Mouse (Mus musculus): ENCODE data around the gene Hsd11b1. TPM values are rescaled to one million over a fixed set of nuclear protein-coding genes. Genes with fewer than 3 reads are reported as not detected.

The Hsd11b1 gene
- polyA plus RNA-seq (2012), result not detected in 2 replicates

DNA sequence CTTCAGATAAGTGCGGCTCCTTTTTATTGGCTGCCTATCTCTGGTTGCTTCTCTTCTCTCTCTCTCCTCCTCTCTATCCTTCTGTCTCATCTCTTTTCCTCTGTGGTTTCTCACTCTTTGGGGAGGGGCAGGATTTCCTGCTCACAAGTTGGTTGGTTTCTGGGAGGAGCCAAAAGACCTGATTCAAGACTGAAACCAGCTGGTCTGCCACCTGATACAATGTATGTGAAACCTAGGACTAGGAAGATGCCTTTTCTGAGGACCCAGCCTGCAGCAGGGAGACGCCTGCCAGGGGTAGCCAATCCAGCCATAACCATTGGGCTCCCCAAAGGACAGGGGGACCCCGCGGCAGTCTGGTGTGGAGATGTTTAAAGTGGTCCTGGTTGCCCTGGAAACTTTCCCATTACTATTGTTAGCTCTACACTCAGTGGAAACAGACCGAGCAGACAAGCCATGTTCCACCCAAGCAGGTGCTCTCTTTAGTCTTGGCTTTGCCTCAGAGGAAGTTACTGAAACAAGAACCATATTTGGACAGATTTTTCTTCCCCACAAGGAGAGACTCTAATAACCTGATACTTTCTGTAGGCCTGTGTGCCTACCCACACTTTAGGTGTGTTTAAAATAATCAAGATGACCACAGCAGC is at the start of gene Hsd11b1:
TSS of gene Hsd11b1 (minus strand) at position 121 of the 644 bp plus-strand sequence.
- Histone ChIP-seq H3K36me3 (ENCODE audit: control insufficient read depth) (no peaks in the 10 kb centered on the region), H3K27me3 (ENCODE audit: control insufficient read depth) (no peaks in the 10 kb centered on the region), H3K4me1 (ENCODE audit: control insufficient read depth) (no peaks in the 10 kb centered on the region), H3K9me3 (ENCODE audit: control insufficient read depth, low read length) (no peaks in the 10 kb centered on the region), H3K4me3 (replicated peaks) (no peak within 1 kb of the TSS)
- no peak for TF ChIP-seq TAL1 (IDR thresholded peaks at IDR 0.05; ENCODE audit: low read length)
- TF ChIP-seq GATA1 (IDR thresholded peaks at IDR 0.05; ENCODE audit: low read length), result no peak

DNA sequence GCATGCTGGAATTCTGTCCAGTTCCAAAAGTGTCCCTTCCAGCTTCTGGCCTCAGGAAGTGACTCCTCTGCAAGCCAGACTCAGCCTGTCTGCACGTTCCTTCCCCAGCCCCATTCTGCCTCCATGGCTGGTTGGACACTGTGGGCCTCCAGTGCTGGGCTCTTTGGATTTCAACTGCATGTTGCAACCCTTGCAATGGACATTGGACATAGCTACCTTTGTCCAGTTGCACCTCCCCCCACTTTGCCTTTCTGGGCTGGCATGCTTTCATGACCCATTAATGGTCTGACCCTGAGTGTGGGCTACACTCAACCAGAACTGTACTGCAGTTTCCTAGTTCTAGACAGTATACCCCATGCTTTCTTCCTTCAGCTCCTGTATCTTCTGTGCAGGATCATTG is 47.7 kb upstream of the Hsd11b1 start:
- no peaks in the 10 kb centered on the region for H3K36me3 ChIP-seq (ENCODE audit: control insufficient read depth)
- H3K27me3 ChIP-seq (ENCODE audit: control insufficient read depth), result no peaks in the 10 kb centered on the region
- no peaks in the 10 kb centered on the region for H3K9me3 ChIP-seq (ENCODE audit: control insufficient read depth, low read length)
- no peaks in the 10 kb centered on the region for H3K4me1 ChIP-seq (ENCODE audit: control insufficient read depth)
- no peak overlapping the region for H3K4me3 ChIP-seq (replicated peaks)
- no peak for TF ChIP-seq GATA1 (IDR thresholded peaks at IDR 0.05; ENCODE audit: low read length)
- TF ChIP-seq TAL1 (IDR thresholded peaks at IDR 0.05; ENCODE audit: low read length), result no peak

DNA sequence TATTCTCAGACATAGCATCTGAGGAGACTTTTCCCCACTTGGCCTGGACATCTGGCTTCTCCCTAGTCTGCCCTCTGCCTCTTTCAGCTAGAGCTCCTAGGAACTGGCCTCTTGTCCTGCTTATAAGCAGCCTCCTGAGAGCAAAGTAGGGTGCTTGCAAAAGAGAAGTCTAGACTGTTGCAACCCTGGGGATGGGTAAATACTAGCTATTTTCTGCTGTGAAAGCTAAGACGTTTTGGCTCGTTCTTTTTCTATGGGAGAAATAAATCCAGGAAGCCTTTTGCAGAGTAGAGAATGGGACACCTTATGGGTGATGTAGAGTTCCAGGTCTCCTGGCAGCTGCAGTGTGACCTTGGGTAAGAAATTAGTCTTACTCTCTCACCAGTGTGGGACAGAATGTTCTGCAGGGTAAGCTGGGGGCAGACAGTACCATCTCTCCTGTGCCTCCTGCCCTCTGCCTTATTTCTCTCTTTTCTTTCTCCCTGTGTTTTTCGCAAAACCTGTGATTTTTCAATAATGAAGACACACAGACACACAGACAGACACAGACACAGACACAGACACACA is 46.7 kb upstream of the Hsd11b1 start:
- H3K9me3 ChIP-seq (ENCODE audit: control insufficient read depth, low read length), result no peaks in the 10 kb centered on the region
- no peaks in the 10 kb centered on the region for H3K4me1 ChIP-seq (ENCODE audit: control insufficient read depth)
- TF ChIP-seq GATA1 (IDR thresholded peaks at IDR 0.05; ENCODE audit: low read length) (no peak), TAL1 (IDR thresholded peaks at IDR 0.05; ENCODE audit: low read length) (no peak)
- no peaks in the 10 kb centered on the region for H3K36me3 ChIP-seq (ENCODE audit: control insufficient read depth)
- no peak overlapping the region for H3K4me3 ChIP-seq (replicated peaks)
- H3K27me3 ChIP-seq (ENCODE audit: control insufficient read depth), result no peaks in the 10 kb centered on the region

DNA sequence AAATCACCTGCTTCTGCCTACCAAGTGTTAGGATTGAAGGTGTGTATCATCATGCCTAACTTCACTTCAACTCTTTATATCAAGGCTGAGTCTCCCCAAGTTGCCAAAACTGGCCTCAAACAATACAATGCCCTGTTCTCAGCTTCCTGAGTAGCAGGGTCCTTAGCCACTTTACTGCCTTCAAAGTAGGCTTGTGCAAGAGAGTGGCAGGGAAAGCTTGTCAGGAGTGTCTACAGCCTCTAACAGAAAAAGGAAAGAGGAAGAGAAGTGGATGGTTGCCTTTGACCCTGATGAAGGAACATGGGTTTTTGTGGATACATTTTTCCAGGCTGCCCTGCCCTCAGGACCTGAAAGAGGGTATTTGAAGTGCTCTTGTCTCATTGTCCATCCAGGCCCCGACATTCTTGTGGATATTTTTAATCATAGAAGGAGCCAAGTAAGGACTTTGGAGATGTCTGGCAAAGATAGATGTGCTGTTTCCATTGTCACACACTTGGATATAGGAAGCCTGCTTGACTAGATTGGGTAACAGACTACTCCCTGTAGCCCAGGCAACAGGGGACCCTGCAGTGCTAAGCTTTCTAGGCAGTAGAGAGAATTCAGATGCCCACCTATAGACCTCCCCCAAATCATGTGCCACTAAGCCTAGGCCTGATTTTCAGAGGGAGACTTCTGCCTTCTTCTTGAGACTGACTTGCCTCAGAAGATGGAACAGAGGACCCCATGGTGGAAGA is 46.1 kb upstream of the Hsd11b1 start:
- Histone ChIP-seq H3K4me3 (replicated peaks) (no peak overlapping the region), H3K9me3 (ENCODE audit: control insufficient read depth, low read length) (no peaks in the 10 kb centered on the region), H3K36me3 (ENCODE audit: control insufficient read depth) (no peaks in the 10 kb centered on the region), H3K4me1 (ENCODE audit: control insufficient read depth) (no peaks in the 10 kb centered on the region), H3K27me3 (ENCODE audit: control insufficient read depth) (no peaks in the 10 kb centered on the region)
- TF ChIP-seq GATA1 (IDR thresholded peaks at IDR 0.05; ENCODE audit: low read length) (no peak), TAL1 (IDR thresholded peaks at IDR 0.05; ENCODE audit: low read length) (no peak)

DNA sequence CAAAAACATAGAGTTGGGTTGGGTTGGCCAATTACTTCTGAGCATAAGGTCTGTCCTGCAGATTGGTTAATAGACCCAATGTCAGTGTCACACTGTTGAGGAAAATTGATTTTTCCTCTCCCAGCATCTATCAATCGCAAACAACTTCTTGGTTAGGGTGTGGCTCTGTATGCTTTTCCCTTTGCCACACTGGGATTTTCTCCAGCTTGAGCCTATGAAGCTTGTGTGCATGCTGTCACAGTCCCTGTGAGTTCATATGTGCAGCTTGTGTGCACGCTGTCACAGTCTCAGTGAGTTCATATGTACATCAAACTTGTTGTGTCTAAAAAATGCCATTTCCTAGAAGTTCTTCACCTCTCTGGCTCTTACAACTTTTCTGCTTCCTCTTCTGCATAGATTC is 43.0 kb upstream of the Hsd11b1 start:
- Histone ChIP-seq H3K9me3 (ENCODE audit: control insufficient read depth, low read length) (no peaks in the 10 kb centered on the region), H3K4me1 (ENCODE audit: control insufficient read depth) (no peaks in the 10 kb centered on the region), H3K4me3 (replicated peaks) (no peak overlapping the region), H3K36me3 (ENCODE audit: control insufficient read depth) (no peaks in the 10 kb centered on the region), H3K27me3 (ENCODE audit: control insufficient read depth) (no peaks in the 10 kb centered on the region)
- TF ChIP-seq TAL1 (IDR thresholded peaks at IDR 0.05; ENCODE audit: low read length) (no peak), GATA1 (IDR thresholded peaks at IDR 0.05; ENCODE audit: low read length) (no peak)

DNA sequence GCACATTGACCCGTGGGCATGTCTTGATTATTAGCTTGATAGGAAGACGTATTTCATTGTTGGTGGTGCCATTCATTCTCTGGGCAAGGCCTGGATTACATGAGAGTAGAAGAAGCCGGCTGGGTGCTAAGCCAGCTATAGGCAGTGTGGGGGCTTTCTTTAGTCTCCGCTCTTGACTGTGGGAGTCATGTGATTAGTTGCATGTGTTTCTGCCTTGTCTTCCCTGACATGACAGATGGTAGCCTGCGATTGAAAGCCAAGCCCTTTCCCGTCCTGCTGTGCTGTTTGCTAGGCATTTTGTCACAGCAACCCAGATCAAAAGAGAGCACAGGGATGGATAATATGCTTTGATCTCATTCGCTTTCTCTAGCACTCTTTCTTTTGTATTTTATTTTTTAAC is 41.5 kb upstream of the Hsd11b1 start:
- Histone ChIP-seq H3K4me3 (replicated peaks) (no peak overlapping the region), H3K9me3 (ENCODE audit: control insufficient read depth, low read length) (no peaks in the 10 kb centered on the region), H3K27me3 (ENCODE audit: control insufficient read depth) (no peaks in the 10 kb centered on the region), H3K36me3 (ENCODE audit: control insufficient read depth) (no peaks in the 10 kb centered on the region), H3K4me1 (ENCODE audit: control insufficient read depth) (no peaks in the 10 kb centered on the region)
- TF ChIP-seq GATA1 (IDR thresholded peaks at IDR 0.05; ENCODE audit: low read length), result no peak
- TF ChIP-seq TAL1 (IDR thresholded peaks at IDR 0.05; ENCODE audit: low read length), result no peak

DNA sequence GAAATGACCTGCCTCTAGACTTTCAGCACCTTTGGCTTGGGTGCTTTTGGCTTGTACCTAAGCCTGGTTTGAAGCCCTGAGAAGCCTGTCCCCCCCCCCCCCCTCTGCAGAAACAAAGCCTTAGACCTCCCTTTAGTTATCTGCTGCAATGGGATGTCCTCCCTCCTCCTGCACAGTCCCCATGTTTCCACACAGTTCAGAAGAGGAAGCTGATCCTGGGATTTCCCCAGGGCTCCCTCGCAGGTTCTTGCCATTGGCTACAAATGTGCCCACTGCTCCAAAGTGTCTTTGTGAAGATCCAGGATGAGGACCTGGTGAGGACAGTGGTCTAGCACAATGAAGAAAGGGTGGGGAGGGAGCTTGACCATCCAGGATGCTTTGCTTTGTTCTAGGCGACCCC is 39.2 kb upstream of the Hsd11b1 start:
- no peak overlapping the region for H3K4me3 ChIP-seq (replicated peaks)
- H3K9me3 ChIP-seq (ENCODE audit: control insufficient read depth, low read length), result no peaks in the 10 kb centered on the region
- H3K27me3 ChIP-seq (ENCODE audit: control insufficient read depth), result no peaks in the 10 kb centered on the region
- H3K4me1 ChIP-seq (ENCODE audit: control insufficient read depth), result no peaks in the 10 kb centered on the region
- no peak for TF ChIP-seq TAL1 (IDR thresholded peaks at IDR 0.05; ENCODE audit: low read length)
- TF ChIP-seq GATA1 (IDR thresholded peaks at IDR 0.05; ENCODE audit: low read length), result no peak
- no peaks in the 10 kb centered on the region for H3K36me3 ChIP-seq (ENCODE audit: control insufficient read depth)

DNA sequence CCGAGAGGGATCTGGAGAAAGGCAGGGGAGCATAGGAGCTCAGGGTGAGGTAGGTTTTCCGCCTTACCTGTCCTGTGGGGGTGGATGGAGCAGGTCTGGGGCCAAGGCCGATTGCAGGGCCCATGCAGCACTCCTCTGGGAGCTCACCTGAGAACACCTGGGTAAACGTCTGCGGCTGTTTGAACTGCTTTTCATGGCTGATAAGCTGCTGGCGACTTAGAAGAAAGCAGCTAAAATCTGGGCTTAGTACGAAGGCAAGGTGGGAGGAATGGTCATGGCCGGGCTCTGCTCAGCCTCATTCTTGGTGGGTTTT is 38.2 kb upstream of the Hsd11b1 start:
- no peak overlapping the region for H3K4me3 ChIP-seq (replicated peaks)
- H3K9me3 ChIP-seq (ENCODE audit: control insufficient read depth, low read length), result no peaks in the 10 kb centered on the region
- H3K27me3 ChIP-seq (ENCODE audit: control insufficient read depth), result no peaks in the 10 kb centered on the region
- H3K4me1 ChIP-seq (ENCODE audit: control insufficient read depth), result no peaks in the 10 kb centered on the region
- TF ChIP-seq TAL1 (IDR thresholded peaks at IDR 0.05; ENCODE audit: low read length), result no peak
- no peak for TF ChIP-seq GATA1 (IDR thresholded peaks at IDR 0.05; ENCODE audit: low read length)
- H3K36me3 ChIP-seq (ENCODE audit: control insufficient read depth), result no peaks in the 10 kb centered on the region

DNA sequence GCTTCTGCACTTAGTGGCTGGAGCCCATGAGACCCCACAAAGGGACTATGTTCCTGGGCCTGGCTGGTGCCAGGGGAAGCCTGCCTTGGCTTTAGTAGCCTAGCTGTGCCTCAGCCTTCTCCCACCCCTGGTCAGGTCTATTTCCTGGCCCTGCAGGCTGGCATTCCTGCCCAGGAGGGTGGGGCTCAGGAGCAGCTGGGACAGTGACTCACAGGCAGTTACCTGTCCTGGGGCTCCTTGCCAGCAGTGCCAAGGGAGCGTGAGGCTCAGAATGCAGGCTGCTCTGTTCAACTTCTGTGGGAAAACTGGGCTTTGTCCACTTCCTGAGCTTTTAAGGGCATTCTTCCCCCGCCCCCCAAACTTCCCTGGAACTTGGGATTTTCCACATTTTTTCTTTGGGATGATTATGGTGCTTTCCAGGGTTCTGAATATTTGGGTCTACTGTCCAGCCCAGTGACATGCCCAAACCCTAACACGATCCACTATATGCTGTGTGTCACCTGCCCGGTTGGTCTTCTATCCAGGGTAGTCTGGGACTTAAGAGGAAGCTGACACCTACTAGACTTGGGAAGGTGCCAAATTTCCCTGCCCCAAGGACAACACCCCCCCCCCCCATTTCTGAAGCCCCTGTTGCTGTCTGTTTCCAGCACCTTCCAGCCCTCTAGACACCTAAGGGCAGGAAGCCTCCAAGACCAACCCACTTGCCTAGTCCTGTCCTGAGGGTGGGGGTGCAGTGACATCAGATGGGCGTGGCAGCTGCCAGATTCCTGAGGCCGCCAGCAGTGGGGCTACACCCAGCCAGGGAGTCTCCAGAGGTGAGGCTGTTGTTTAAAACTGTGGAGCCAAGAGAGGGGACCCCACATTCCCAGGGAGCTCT is 37.6 kb upstream of the Hsd11b1 start:
- Histone ChIP-seq H3K4me1 (ENCODE audit: control insufficient read depth) (no peaks in the 10 kb centered on the region), H3K36me3 (ENCODE audit: control insufficient read depth) (no peaks in the 10 kb centered on the region), H3K4me3 (replicated peaks) (no peak overlapping the region), H3K9me3 (ENCODE audit: control insufficient read depth, low read length) (no peaks in the 10 kb centered on the region), H3K27me3 (ENCODE audit: control insufficient read depth) (no peaks in the 10 kb centered on the region)
- no peak for TF ChIP-seq GATA1 (IDR thresholded peaks at IDR 0.05; ENCODE audit: low read length)
- TF ChIP-seq TAL1 (IDR thresholded peaks at IDR 0.05; ENCODE audit: low read length), result no peak
